Mouse (Mus musculus) embryonic stem cell, embryonic (primary cell): Measurements from ENCODE around the gene Mpig6b.

Experiments
- CTCF ChIA-PET, 4 experiments: fragments of 300-600 bp in 2 of 4; fragments of 350-600 bp in 2 of 4; sonication (Branson Sonifier 250); formaldehyde crosslinking; loops; one replicate each; lab custom pipeline; 2022; ENCODE audit warnings: inconsistent platforms in 2 of 4; lab: Charles Lee
- POLR2A ChIA-PET, 4 experiments: fragments of 300-600 bp in 2 of 4; fragments of 350-600 bp in 2 of 4; sonication (Branson Sonifier 250); formaldehyde crosslinking; loops; one replicate each; lab custom pipeline; 2022; ENCODE audit warnings: antibody characterized with exemption in 4 of 4, inconsistent platforms in 1 of 4; lab: Charles Lee

Gene Mpig6b

DNA sequence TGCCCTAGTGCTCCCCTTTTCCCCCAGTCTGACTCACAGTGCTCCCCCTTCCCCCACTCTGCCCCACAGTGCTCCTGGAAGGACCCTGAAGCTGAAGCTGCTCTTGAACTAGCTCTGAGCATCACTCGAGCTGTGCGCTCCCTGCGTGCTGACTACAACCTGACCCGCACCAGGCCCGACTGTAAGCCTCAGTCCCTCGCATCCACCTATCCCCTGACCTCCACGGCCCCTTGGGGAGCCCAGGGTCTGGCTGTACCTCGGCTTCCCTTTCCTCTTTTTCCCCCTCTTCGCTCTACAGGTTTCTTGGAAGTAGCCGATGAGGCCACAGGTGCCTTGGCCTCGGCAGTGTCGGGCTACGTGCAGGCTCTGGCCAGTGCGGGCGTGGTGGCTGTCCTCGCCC, 50.7 kb downstream of the Mpig6b start:
- ChIA-PET CTCF (interaction anchor here in 3 of 4 experiments (0.6 to 0.9 kb wide), 4 partner anchors 74 to 818 kb away, joined by 3 to 8 read pairs (median 4); partner anchors contain the start of gene Abhd16a (in 1 of the 3)), POLR2A (interaction anchor here (0.6 to 1.7 kb wide), 11 partner anchors 10 to 131 kb away, joined by 3 to 11 read pairs (median 4); partner anchors contain the start of genes Ddah2 (in 1 of the 4), Ly6g6e (in 1 of the 4) and Msh5 (in 1 of the 4))

DNA sequence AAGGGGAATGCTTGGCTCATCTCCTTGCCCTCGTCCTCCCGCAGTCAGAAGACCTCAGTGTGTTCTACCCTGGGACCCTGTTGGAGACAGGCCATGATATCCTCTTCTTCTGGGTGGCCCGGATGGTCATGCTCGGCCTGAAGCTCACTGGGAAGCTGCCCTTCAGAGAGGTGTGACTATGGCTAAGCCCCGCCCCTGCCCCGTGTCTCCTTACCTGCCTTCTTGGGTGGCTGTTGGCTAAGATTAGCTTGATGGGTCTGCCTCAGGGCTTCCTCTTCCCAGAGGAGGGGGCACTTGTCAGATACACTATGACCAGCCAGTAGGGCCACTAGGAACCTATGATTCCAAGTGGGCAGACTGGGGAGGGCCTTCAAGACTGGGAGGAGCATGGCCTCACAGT, 52.8 kb downstream of the Mpig6b start:
- ChIA-PET CTCF (interaction anchor here in 1 of 4 experiments (0.8 kb wide), 1 partner anchor 9 kb away, joined by 3 read pairs; no protein-coding TSS in a partner anchor), POLR2A (interaction anchor here in 2 of 4 experiments (1.0 to 1.5 kb wide), 4 partner anchors 9 to 133 kb away, joined by 3 to 5 read pairs (median 3); partner anchors contain the start of gene Sapcd1 (in 1 of the 2))
